Mouse (Mus musculus): ENCODE results near the gene Zdhhc22. TPM values are rescaled to one million over a fixed set of nuclear protein-coding genes. Genes with fewer than 3 reads are reported as not detected.

The Zdhhc22 gene
- polyA plus RNA-seq, 1 experiment from 2014 or later, result 0.15 TPM

GRCm38 (mm10) chr12:86974387-86975288 is 15.6 kb downstream of the Zdhhc22 start:
- peaks cover 32% of the 10 kb centered on the region for H3K27me3 ChIP-seq
- no peak overlapping the region for H3K27ac ChIP-seq
- ATAC-seq (ENCODE audit: insufficient number of reproducible peaks, insufficient read depth, low FRiP score, low TSS enrichment, low read depth), result 0 out of 2 replicates have a peak, but pooled peaks have one; percentile 21
- H3K4me2 ChIP-seq, result peak overlapping the region; percentile 57
- 7% methylated on average over 40 of the region's 40 CpGs for WGBS
- peaks cover 30% of the 10 kb centered on the region for H3K4me1 ChIP-seq
- H3K4me3 ChIP-seq, result peak overlapping the region; percentile 23
- H3K36me3 ChIP-seq, result no peaks in the 10 kb centered on the region
- H3K9me3 ChIP-seq, result no peaks in the 10 kb centered on the region
- peak overlapping the region; percentile 37; the same call in 1 of the 2 replicates for H3K9ac ChIP-seq

DNA sequence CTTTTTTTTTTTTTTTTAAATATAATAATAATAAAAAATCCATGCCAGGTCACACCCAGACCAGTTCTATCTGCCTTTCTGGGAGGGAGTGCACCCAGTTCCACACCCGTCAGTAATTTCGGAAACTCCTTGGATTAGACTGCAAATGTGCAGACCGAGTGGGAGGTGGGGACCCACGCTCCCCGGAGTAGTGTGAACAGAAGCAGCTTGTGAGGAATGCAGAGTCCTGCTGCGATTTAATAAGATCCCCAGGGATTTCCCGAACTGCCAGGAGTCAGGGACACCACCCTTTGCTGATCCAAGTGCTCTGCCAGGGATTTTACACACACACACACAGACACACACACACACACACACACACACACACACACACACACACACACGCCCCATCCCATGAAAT is 16.5 kb downstream of the Zdhhc22 start:
- Histone ChIP-seq H3K4me1 (peaks cover 30% of the 10 kb centered on the region), H3K36me3 (no peaks in the 10 kb centered on the region), H3K9ac (no peak overlapping the region), H3K4me3 (no peak overlapping the region), H3K9me3 (no peaks in the 10 kb centered on the region), H3K4me2 (no peak overlapping the region), H3K27me3 (peaks cover 28% of the 10 kb centered on the region; the same call in 1 of the 2 replicates), H3K27ac (no peak overlapping the region)
- no peak for ATAC-seq (ENCODE audit: insufficient number of reproducible peaks, insufficient read depth, low FRiP score, low TSS enrichment, low read depth)
- 37% methylated on average over 8 of the region's 8 CpGs for WGBS

DNA sequence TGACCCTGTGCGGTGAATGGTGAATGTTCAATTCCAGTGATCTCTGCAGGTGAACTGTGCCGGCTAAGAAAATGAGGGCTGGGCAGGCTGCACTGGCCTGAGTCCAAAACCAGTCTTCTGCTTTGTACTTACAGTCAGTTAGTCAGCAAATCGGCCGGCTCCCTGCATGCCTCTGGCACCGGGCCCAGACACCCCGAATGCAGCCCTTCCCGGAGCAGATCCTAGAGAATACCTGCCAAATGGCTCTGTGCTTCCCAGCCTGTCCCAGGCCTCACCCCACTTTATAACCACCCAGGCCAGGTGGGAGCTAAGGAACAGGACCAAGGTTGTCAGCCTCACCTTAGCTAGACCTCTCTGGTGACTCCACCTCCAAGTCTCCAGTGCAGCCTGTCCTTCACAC is 17.0 kb downstream of the Zdhhc22 start:
- H3K4me2 ChIP-seq, result no peak overlapping the region
- H3K9me3 ChIP-seq, result no peaks in the 10 kb centered on the region
- no peaks in the 10 kb centered on the region for H3K36me3 ChIP-seq
- WGBS, result 32% methylated on average over 7 of the region's 7 CpGs
- peaks cover 24% of the 10 kb centered on the region; the same call in 1 of the 2 replicates for H3K27me3 ChIP-seq
- H3K9ac ChIP-seq, result no peak overlapping the region
- H3K4me3 ChIP-seq, result no peak overlapping the region
- ATAC-seq (ENCODE audit: insufficient number of reproducible peaks, insufficient read depth, low FRiP score, low TSS enrichment, low read depth), result peak; percentile 46; the same call in 1 of the 2 replicates
- H3K27ac ChIP-seq, result no peak overlapping the region
- peaks cover 30% of the 10 kb centered on the region for H3K4me1 ChIP-seq

GRCm38 (mm10) chr12:86971089-86971488 is 19.1 kb downstream of the Zdhhc22 start:
- Histone ChIP-seq H3K4me2 (no peak overlapping the region), H3K9me3 (no peaks in the 10 kb centered on the region), H3K9ac (no peak overlapping the region), H3K36me3 (peaks cover 7% of the 10 kb centered on the region; the same call in 1 of the 2 replicates), H3K4me1 (peaks cover 30% of the 10 kb centered on the region), H3K27ac (no peak overlapping the region), H3K27me3 (peaks cover 11% of the 10 kb centered on the region; the same call in 1 of the 2 replicates), H3K4me3 (no peak overlapping the region)
- WGBS, result 92% methylated on average over 7 of the region's 7 CpGs
- no peak for ATAC-seq (ENCODE audit: insufficient number of reproducible peaks, insufficient read depth, low FRiP score, low TSS enrichment, low read depth)

DNA sequence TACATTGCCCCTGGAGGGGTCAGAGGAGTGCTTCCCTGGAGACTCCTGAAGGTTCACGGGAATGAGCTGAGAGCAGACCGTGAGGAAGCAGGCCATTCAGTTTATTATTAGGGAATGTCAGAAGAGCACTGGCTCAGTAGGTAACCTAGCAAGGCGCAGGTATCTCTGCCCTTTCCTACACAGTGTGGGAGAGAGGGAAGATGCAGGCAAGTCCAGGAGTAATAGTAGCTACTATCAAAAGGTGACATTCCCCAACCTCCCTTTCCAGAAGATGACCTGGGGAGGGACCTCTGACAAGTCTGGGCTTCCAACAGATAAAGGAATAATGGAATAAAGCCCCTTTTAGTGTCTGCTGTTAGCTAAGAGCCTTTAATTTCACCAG is 21.0 kb downstream of the Zdhhc22 start:
- Histone ChIP-seq H3K9me3 (no peaks in the 10 kb centered on the region), H3K4me2 (no peak overlapping the region), H3K27ac (no peak overlapping the region), H3K9ac (no peak overlapping the region), H3K4me1 (peaks cover 15% of the 10 kb centered on the region), H3K36me3 (peaks cover 19% of the 10 kb centered on the region), H3K4me3 (no peak overlapping the region), H3K27me3 (no peaks in the 10 kb centered on the region; the same call in 1 of the 2 replicates)
- no peak for ATAC-seq (ENCODE audit: insufficient number of reproducible peaks, insufficient read depth, low FRiP score, low TSS enrichment, low read depth)
- WGBS, result 63% methylated on average over 3 of the region's 3 CpGs

DNA sequence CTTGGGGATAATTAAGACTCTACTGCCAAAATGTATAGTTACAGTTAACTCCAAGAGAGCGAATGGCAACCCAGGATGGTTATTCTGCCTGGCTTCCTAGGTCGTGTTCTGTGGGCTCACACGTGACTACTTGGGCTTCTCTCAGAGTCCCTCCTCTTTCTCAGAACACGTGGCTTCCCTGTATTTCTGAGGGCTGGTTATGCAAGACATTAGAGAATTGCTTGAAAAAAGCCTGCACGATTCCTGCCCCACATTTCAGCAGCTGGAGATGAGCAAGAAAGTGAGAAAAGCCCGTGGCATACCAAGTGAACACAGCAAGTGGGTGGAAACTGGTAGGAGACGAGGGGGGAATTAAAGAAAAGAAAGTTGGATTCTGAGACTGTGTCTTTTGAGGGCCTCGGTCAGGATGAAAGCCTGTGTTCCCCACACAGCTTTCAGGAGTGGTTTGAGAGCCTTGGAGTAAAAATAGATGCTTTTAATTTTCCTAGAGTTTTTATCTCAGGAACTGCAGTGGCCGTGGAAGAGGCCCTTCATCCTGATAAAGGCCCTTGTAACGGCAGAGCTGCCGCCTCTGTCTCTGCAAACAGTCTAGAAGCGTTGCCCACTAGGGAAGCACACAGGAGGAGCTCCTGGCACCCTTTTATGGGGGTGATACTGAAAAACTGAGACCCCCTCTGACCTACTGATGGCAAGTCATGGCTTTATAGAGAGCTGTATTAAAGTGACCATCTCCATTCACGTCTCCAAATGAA is 21.6 kb downstream of the Zdhhc22 start:
- peak overlapping the region; percentile 22; the same call in 1 of the 2 replicates for H3K27ac ChIP-seq
- H3K4me2 ChIP-seq, result no peak overlapping the region
- no peak for ATAC-seq (ENCODE audit: insufficient number of reproducible peaks, insufficient read depth, low FRiP score, low TSS enrichment, low read depth)
- no peak overlapping the region for H3K4me3 ChIP-seq
- no peak overlapping the region for H3K9ac ChIP-seq
- H3K9me3 ChIP-seq, result no peaks in the 10 kb centered on the region
- peaks cover 10% of the 10 kb centered on the region for H3K4me1 ChIP-seq
- no peaks in the 10 kb centered on the region for H3K27me3 ChIP-seq
- 66% methylated on average over 13 of the region's 13 CpGs for WGBS
- peaks cover 22% of the 10 kb centered on the region for H3K36me3 ChIP-seq

DNA sequence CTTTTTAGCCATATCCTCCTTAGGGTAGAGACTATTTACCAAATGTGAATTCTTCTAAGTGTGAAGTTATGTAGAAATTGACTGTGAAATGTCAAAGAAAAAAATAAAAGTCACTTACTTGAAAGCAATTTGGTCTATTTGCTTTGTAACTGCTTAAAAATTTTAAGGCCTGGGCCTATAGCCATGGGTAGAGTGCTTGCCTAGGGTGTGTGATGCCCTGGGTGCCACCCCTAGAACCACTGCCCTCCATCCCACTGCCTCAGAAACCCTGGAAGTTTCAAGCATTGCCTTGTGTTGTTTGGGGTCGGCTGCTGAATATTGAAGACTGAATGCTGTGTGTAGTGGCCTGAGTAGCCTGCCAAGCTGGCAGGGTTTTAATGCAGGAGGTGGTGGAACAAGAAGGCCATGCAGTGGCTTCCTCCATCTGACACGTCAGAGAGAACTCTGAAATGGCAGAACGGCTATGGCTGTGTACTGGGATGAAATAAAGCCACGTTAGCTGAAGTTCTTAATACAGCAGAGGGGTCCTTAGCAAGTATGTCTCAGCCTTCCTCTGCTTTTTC is 24.9 kb downstream of the Zdhhc22 start:
- WGBS, result 89% methylated on average over 4 of the region's 4 CpGs
- Histone ChIP-seq H3K4me3 (no peak overlapping the region), H3K4me2 (no peak overlapping the region), H3K27me3 (no peaks in the 10 kb centered on the region), H3K9me3 (no peaks in the 10 kb centered on the region), H3K4me1 (no peaks in the 10 kb centered on the region), H3K27ac (no peak overlapping the region), H3K9ac (no peak overlapping the region), H3K36me3 (peaks cover 55% of the 10 kb centered on the region)
- ATAC-seq (ENCODE audit: insufficient number of reproducible peaks, insufficient read depth, low FRiP score, low TSS enrichment, low read depth), result no peak

DNA sequence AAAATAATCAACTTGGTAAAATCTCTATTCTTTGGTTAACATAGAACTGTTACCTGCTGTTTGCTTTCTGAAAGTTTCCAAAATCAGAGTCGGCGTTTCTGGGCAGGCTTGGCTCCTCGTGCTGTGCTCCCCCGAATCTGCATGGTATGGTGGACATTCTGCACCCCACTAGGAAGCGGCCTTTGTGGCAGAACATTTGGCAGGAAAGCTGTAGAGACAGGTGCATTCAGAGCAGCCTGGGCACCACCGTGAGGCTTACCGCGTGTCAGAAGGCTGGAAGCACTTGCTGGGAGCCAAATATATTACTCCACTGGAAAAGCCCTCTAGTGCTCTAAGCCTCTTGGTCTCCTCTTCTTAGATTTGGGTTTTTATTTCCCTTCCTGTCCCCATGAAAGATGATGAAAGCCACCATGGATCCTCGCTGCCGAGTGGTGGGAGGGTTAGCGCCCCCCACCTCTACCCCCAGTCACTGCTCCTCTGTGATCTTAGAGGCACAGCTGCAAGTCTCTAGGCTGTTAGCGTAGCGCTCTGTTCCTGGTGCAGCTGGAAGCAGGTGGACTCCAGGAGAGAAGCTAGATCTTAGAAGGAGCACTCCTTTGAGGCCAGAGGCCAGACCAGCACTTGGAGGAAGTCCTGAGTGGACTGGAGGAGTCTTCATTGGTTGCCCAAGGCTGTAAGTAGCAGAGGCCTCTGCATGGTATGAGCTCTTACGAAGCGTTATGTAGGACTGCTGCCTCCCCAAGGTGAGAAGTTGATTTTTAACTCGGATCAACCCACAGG is 25.8 kb downstream of the Zdhhc22 start:
- ATAC-seq (ENCODE audit: insufficient number of reproducible peaks, insufficient read depth, low FRiP score, low TSS enrichment, low read depth), result no peak
- 90% methylated on average over 16 of the region's 16 CpGs for WGBS
- Histone ChIP-seq H3K4me3 (no peak overlapping the region), H3K4me1 (no peaks in the 10 kb centered on the region), H3K9me3 (no peaks in the 10 kb centered on the region), H3K4me2 (no peak overlapping the region), H3K27me3 (no peaks in the 10 kb centered on the region), H3K36me3 (peaks cover 63% of the 10 kb centered on the region), H3K9ac (no peak overlapping the region), H3K27ac (no peak overlapping the region)

GRCm38 (mm10) chr12:86961589-86962344 is 28.5 kb downstream of the Zdhhc22 start:
- H3K4me1 ChIP-seq, result no peaks in the 10 kb centered on the region
- ATAC-seq (ENCODE audit: insufficient number of reproducible peaks, insufficient read depth, low FRiP score, low TSS enrichment, low read depth), result no peak
- no peak overlapping the region for H3K4me2 ChIP-seq
- H3K27ac ChIP-seq, result no peak overlapping the region
- no peak overlapping the region for H3K4me3 ChIP-seq
- 90% methylated on average over 11 of the region's 11 CpGs for WGBS
- no peaks in the 10 kb centered on the region for H3K27me3 ChIP-seq
- H3K36me3 ChIP-seq, result peaks cover 81% of the 10 kb centered on the region
- no peaks in the 10 kb centered on the region for H3K9me3 ChIP-seq
- H3K9ac ChIP-seq, result peak overlapping the region; percentile 27; the same call in 1 of the 2 replicates

DNA sequence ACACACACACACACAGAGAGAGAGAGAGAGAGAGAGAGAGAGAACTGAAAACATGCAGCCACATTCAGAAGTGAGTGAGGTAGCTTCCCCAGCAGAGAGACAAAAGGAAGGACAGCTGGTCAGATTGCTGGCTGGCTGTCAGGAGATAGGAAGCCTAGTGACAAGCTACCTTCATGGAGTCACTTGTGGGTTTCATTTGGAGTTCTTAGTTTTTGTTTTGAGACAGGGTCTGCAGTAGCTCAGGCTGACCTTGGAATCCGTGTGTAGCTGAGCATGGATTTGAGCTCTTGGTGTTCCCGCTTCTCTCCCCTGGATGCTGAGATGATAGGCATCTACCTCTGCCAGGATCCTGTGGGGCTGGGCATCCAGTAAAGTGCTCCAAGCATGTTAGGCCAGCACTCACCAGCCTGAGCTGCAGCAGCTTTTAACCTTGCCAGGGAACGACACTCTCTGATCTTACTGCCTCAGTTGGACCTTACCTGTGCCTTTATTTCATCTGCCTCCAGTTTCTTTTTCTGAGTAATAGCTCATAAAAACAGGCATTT is 29.4 kb downstream of the Zdhhc22 start:
- no peaks in the 10 kb centered on the region for H3K9me3 ChIP-seq
- H3K27ac ChIP-seq, result no peak overlapping the region
- no peak overlapping the region for H3K4me3 ChIP-seq
- ATAC-seq (ENCODE audit: insufficient number of reproducible peaks, insufficient read depth, low FRiP score, low TSS enrichment, low read depth), result no peak
- WGBS, result 88% methylated on average over 3 of the region's 3 CpGs
- no peaks in the 10 kb centered on the region for H3K4me1 ChIP-seq
- H3K4me2 ChIP-seq, result no peak overlapping the region
- H3K27me3 ChIP-seq, result no peaks in the 10 kb centered on the region
- H3K36me3 ChIP-seq, result peaks cover 85% of the 10 kb centered on the region
- no peak overlapping the region for H3K9ac ChIP-seq

All from embryonic facial prominence, embryonic 13.5 days (tissue).